17 mouse cellular contexts compared by ENCODE assay signal in genomic region chr10:16803978-16804377, GRCm38 (mm10).
DNase-seq lines count a peak whose midpoint lies in the region.
"Had no signal": no experiment of that assay in that cellular context is flagged by ENCODE, and none has a peak within 500 bp of the region (broad histone marks: within the 10 kb centered on the region; RNA-seq: fewer than 3 reads in every experiment).

No protein-coding gene starts in this region.

- DNase-seq in embryo, embryonic 10 days (ENCODE audit: low spot score): peak; percentile 5
- DNase-seq in embryo, embryonic 9.5 days (ENCODE audit: extremely low spot score): no peak
- DNase-seq in layer of hippocampus, adult 9-11 months: peak; percentile 6
- DNase-seq in layer of hippocampus, adult 9-10 months (ENCODE audit: low spot score): no peak
- peak; percentile 59 for DNase-seq in brain, adult 2 months (ENCODE audit: low read depth, low spot score)
- no peak for DNase-seq in lung, postnatal 36 days
- DNase-seq: adrenal gland, postnatal 10 days; adrenal gland, postnatal 36 days; cerebellum, adult 11-12 months; cerebellum, adult 8-10 months; cerebellum, postnatal 10 days; cerebellum, postnatal 36 days; forebrain, postnatal 0 days; gastrocnemius, postnatal 10 days; gastrocnemius, postnatal 36 days; heart, adult 2 months; kidney, adult 18-20 months had no signal

Comparison
In these comparisons a context has a peak if more than half of its experiments do, and no peak if none do; other contexts are left out.
1. DNase-seq: peak in embryo, embryonic 10 days (single experiment), layer of hippocampus, adult 9-11 months (single experiment) and brain, adult 2 months (single experiment); none in embryo, embryonic 9.5 days (single experiment), layer of hippocampus, adult 9-10 months (single experiment) and lung, postnatal 36 days (single experiment).